Mouse (Mus musculus) CD4-positive, CD25-positive, alpha-beta regulatory T cell, adult 2 months (primary cell): ENCODE measurements around the gene Pde12.

Source experiments
- DNase-seq: peaks from one replicate; pipeline ENCODE4 v3.0.0-alpha.2; 2012; ENCODE audit warnings: low read depth, low spot score

Gene Pde12

DNA sequence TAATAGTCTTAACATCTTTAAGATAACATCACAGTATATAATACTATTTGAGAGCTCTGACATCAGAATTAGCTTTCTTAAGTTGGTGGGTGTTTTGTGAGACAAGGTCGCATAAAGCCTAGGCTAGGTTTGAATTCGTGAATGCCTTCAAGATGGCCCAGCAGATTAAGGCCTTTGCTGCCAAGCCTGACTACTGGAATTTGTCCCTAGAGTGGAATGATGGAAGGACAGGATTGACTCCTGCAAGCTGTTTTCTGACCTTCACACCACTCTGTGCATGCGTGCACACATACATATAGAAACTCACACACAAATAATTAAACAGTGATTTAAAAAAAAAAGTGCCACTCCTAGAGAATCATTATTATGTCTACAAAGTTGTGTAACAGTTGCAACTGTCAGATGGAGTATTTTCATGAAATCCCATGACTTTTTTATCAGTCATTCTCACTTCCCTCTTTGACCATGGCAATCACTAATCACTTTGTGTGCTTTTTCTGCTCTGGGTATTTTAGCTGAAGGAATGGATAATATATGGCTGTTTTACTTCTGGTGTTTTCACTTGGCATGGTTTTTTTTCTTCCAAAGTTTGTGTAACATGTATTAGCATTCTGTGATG lies 26.6 kb downstream of the Pde12 start:
- no peak for DNase-seq

DNA sequence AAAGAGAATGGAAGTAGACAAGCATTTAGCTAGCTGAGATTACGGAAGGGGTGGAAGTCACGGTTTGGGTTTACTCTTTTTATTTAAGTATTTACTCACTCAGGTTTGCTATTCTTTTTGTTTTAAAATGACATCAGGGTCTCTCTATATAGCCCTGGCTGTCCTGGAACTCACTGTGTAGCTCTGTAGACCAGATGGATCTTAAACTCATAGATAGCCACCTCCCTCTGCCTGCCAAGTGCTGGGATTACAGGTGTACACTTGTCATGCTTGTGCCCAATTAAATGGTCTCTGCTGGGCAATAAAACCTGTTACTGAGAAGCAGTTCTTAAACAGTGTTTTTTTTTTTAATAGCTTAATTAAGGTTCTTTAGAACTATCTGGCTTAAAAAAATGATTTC lies 29.7 kb downstream of the Pde12 start:
- DNase-seq, result peak; percentile 59

DNA sequence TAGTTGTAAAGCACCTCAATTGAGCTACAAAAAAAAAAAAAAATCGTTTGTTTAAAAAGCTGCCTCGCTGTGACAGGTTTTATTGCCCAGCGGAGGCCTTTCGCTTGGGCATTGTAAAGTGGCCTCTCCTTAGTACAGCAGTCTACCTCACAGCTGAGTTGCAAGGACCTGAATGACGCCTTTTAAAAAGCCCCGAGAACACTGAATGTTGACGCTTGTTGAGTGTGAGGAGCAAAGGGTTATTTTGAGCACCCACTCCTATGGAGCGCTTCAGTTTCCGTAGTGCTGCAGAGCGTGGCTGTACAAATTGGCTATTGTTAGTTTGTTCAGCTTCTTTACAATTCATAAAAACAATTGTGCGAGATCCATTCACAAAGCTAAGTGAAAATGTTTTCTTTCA lies 30.4 kb downstream of the Pde12 start:
- DNase-seq, result peak; percentile 51

DNA sequence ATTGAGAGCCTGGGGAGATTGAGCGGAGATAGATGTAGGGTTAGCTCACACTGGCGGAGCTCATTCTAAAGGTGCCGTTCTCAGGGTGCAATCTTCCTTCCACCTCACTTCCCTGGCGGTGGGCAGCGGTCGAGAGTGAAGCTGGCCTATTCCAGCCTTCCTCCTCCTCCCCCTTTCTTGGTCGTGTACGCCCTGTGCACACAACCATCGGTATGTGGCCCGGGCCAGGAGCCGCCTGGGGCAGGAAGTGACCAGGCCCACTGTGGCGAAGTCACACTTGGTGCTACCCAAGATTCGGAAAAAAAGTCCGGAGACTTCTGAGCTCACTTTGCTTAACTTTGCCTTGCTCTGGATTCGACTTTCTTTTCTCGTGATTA lies 31.0 kb downstream of the Pde12 start:
- peak; percentile 70 for DNase-seq

DNA sequence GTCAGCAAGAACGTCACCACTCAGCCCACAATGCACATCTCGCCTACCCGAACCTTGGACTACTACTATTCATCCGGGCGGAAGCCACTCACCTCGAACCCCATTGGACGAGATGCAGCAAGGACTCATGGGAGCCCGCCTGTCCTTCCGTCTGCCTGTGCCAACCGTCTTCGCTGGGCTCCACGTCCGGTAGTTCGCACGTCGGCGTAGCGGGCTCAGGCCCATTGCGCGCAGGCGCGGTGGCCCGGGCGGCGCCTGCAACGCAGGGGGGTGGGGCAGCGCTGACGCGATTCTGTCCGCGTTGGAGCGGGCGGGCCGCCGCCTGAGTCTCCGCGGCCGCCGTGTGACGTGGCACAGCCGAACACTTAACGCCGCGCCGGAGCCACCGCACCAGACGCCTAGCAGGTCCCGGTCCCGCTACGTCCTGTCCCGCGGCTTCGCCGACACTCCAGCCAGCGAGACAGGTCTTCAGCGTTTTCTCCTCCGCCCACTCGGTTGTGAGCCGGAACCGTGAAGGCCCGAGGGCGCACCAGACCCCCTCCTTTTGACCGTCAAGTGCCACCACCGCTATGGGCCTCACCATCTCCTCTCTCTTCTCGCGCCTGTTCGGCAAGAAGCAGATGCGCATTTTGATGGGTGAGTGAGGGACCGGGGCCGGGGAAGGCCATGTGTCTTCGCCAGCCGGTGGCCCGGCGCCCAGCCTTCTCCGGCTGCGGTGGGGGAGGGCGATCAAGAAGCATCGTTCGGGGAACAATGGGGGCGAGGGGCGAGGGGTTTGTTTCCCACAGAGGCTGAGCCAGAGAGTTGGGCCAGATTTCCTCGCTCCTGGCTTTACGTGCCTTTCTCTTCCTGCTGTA lies 31.6 kb downstream of the Pde12 start, which contains the start of gene Arf4:
Gene Arf4, plus strand, starts transcription at position 224 of the 857 bp plus-strand sequence.
- peak; percentile 99 for DNase-seq

DNA sequence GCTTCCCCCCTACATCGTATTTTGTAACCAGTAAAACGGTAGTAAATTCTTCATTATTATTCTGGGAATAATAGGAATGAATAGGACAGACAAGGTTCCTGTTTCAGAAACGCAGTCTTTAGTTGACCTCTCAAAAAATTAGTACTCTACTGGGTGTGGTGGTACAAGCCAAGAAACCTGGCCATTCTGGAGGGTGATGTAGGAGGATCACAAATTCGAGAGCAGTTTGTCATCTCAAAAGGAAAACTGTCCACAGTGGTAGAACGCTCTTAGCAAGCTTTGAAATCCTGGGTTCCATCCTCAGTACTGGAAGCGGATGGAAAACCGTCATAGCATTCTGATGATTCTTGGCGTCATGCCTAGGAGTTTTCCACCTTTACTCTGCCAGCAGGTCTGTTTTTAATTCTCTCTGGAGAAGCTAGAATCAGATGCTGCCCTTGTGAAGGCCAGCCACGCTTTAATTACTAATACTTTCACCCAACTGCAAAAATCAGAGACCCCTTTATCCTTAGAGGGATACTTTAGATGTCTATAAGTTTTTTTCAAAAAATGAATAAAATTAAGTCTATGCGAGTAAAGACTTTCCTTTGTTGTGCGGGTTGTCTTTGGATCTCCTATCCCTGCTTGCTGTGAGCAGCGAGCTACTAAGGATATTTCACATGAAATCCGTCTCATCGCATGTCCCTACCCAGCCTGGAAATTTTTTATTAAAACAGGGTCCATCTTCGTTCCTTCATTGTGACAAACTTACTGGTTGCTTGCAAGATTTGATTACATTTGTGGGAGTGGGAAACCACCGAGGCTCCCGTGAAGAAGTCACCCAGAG lies 32.4 kb downstream of the Pde12 start:
- DNase-seq, result no peak

DNA sequence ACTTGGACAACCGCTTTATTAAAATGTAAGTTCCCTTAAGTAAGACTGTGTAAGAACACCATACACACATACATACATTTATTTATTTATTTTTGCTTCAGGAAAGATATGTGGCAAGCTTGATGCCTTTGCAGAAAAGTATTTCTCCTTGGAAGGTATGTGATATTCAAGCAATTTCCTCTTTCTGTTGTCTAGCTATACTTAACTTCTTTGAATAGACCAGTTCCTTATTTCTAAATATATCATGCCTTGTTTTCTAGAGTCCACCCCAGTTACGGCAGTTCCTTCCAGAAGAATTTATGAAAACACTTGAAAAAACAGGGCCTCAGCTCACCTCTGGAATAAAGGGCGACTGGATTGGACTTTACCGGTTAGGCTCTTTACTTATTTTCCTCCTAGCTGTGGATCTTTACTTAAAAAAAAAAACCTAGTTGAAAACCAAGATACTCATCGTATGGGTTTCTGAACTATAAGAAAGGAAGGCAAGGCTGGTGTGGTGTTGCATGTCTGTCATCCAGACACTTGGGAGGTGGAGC lies 43.0 kb downstream of the Pde12 start:
- no peak for DNase-seq

DNA sequence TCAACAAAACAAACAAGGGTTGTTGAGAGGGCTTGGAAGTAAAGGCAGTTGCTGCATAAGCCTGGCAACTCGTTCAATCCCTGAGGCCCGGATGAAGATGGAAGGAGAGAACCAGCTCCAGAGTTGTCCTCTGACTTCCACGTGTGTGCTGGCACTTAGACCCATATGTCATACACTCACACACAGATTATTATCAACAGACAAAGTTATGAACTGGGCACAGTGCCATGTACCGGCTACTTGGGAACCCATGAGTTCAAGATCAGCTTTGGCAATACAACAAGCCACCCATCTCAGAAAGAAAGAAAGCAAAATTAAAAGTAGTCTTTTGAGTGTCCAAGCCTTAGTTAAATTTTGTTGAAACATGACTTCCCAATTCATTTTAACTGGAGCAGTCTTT lies 44.4 kb downstream of the Pde12 start:
- no peak for DNase-seq

DNA sequence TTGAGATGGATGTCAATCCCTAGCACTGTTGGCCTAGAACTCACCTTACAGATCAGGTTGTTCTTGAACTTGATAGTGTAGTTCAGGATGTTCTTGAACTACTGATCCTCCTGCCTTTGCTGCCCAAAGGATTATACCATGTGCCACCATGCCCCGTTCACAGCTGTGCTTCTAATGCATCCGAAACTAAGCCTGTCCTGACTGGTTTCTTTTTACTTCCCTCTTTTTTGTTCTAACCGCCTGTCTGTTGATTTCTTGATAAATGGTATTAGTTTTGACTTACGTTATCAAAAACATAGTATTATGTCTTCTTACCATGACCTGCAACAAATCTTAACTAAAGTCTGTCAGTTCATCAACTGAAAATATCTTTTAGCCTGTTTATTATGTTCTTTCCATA lies 59.0 kb downstream of the Pde12 start:
- no peak for DNase-seq
